Comparison of ENCODE assay signal across 8 mouse cellular contexts in the genomic region with DNA sequence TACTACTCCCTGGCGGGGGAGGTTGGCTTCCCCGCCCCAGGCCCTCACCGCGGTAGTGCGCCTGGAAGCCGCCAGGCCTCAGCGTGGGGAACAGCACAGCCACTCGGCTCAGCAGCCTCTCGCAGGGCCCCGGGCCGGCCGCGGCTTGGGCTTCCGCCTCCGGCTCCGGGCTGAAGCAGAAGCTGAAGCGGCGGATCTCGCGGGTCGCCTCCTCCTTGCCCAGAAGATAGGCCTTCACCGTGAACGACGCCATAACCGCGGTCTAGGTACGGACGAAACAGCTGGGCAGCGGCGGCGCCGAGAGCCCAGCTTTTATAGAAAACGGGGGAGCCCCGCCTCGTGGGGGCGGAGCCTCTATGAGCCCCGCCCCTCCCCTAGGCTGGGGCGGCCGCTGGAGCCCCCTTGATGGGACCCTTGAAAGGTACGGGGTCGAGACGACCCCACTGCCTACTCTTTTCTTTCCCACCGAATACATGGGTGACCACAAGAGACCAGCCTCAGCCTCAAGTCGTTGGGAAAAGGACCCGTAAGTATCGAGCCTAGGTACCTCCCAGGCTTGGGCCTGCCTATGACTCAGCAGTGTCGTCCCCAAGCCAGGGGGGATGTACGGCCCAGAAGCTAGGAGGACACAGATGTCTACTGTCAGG. TPM values are rescaled to one million over a fixed set of nuclear protein-coding genes. Genes with fewer than 3 reads are reported as not detected.
A peak's percentile ranks its signal among the peaks of the same experiment; 100 is the strongest.
DNase-seq lines count a peak whose midpoint lies in the region; ATAC-seq and TF ChIP-seq lines count a peak whose summit lies in the region.

A gene (minus strand): TSS at position 323 of the 647 bp plus-strand sequence.
A gene (plus strand): TSS at position 386 of the 647 bp plus-strand sequence.

- H3K9ac ChIP-seq in forebrain, embryonic 11.5 days (ENCODE audit: low read length), result peak within 1 kb of the TSS; percentile 79
- peak within 1 kb of the TSS; percentile 97 for H3K9ac ChIP-seq in heart, embryonic 14.5 days (ENCODE audit: low read length)
- H3K9ac ChIP-seq in liver, embryonic 13.5 days, result peak within 1 kb of the TSS; percentile 98

- TF ChIP-seq CTCF in E14TG2a.4 (conservative IDR thresholded peaks at IDR 0.05; ENCODE audit: low read length), result no peak

- H3K4me2 ChIP-seq in forebrain, embryonic 11.5 days (ENCODE audit: low read depth, low read length, severe bottlenecking), result peak within 1 kb of the TSS; percentile 63
- H3K4me2 ChIP-seq in heart, embryonic 14.5 days (ENCODE audit: low read length), result peak within 1 kb of the TSS; percentile 73
- H3K4me2 ChIP-seq in liver, embryonic 13.5 days, result peak within 1 kb of the TSS; percentile 78

- H3K4me3 ChIP-seq in E14TG2a.4 (replicated peaks; ENCODE audit: low read length), result peak within 1 kb of the TSS; percentile 97
- H3K4me3 ChIP-seq in forebrain, embryonic 11.5 days (ENCODE audit: low read depth, low read length), result peak within 1 kb of the TSS; percentile 72
- peak within 1 kb of the TSS; percentile 71 to 91 for H3K4me3 ChIP-seq in heart, embryonic 14.5 days (ENCODE audit: control insufficient read depth in 1 of 2, insufficient read depth in 1 of 2, low read depth in 1 of 2, low read length in 2 of 2)
- H3K4me3 ChIP-seq in liver, embryonic 13.5 days (replicated peaks), result peak within 1 kb of the TSS; percentile 92

- peaks cover 36% of the 10 kb centered on the region for H3K36me3 ChIP-seq in E14TG2a.4 (ENCODE audit: insufficient read depth, low read length)
- peaks cover 11% of the 10 kb centered on the region; the same call in 1 of the 2 replicates for H3K36me3 ChIP-seq in forebrain, embryonic 11.5 days (ENCODE audit: control insufficient read depth, insufficient read depth, low read length)
- H3K36me3 ChIP-seq in heart, embryonic 14.5 days (ENCODE audit: control insufficient read depth, insufficient read depth, low read length), result peaks cover 22% of the 10 kb centered on the region
- H3K36me3 ChIP-seq in liver, embryonic 13.5 days, result peaks cover 28% of the 10 kb centered on the region
- H3K36me3 ChIP-seq in splenic B cell, adult 2 months (ENCODE audit: control insufficient read depth, insufficient read depth, low read length, poor library complexity, severe bottlenecking), result peaks cover 6% of the 10 kb centered on the region

- peak; percentile 76 for ATAC-seq in forebrain, embryonic 11.5 days (replicated peaks; ENCODE audit: low FRiP score)
- peak; percentile 65 for ATAC-seq in heart, embryonic 14.5 days (ENCODE audit: insufficient number of reproducible peaks, insufficient read depth, low FRiP score, low read depth)
- ATAC-seq in liver, embryonic 13.5 days (ENCODE audit: low read depth), result peak; percentile 66

- WGBS in forebrain, embryonic 11.5 days, result 2% methylated on average over 48 of the region's 48 CpGs
- WGBS in heart, embryonic 14.5 days, result under 1% methylated on average over 48 of the region's 48 CpGs
- under 1% methylated on average over 48 of the region's 48 CpGs for WGBS in liver, embryonic 13.5 days (ENCODE audit: insufficient replicate concordance)

- no peaks in the 10 kb centered on the region for H3K9me3 ChIP-seq in E14TG2a.4 (ENCODE audit: low read length)
- no peaks in the 10 kb centered on the region for H3K9me3 ChIP-seq in forebrain, embryonic 11.5 days (ENCODE audit: control insufficient read depth, low read length)
- no peaks in the 10 kb centered on the region for H3K9me3 ChIP-seq in heart, embryonic 14.5 days (ENCODE audit: control insufficient read depth, low read length)
- H3K9me3 ChIP-seq in liver, embryonic 13.5 days (replicated peaks), result no peaks in the 10 kb centered on the region

- H3K27me3 ChIP-seq in E14TG2a.4 (ENCODE audit: insufficient read depth, low read length), result no peaks in the 10 kb centered on the region
- no peaks in the 10 kb centered on the region for H3K27me3 ChIP-seq in forebrain, embryonic 11.5 days (ENCODE audit: control insufficient read depth, insufficient read depth, low read length)
- H3K27me3 ChIP-seq in heart, embryonic 14.5 days (ENCODE audit: control insufficient read depth, insufficient read depth, low read length), result no peaks in the 10 kb centered on the region
- H3K27me3 ChIP-seq in liver, embryonic 13.5 days, result no peaks in the 10 kb centered on the region
- H3K27me3 ChIP-seq in splenic B cell, adult 2 months (ENCODE audit: control insufficient read depth, insufficient read depth, low read length, poor library complexity, severe bottlenecking), result no peaks in the 10 kb centered on the region

- peaks cover 78% of the 10 kb centered on the region for H3K4me1 ChIP-seq in E14TG2a.4 (replicated peaks; ENCODE audit: low read depth, low read length)
- H3K4me1 ChIP-seq in forebrain, embryonic 11.5 days (replicated peaks; ENCODE audit: control insufficient read depth, insufficient read depth, low read length), result peaks cover 3% of the 10 kb centered on the region; the same call in 1 of the 2 replicates
- peaks cover 23 to 35% of the 10 kb centered on the region in 2 experiments for H3K4me1 ChIP-seq in heart, embryonic 14.5 days (ENCODE audit: control insufficient read depth in 2 of 2, insufficient read depth in 2 of 2, low read length in 2 of 2)
- peaks cover 74% of the 10 kb centered on the region for H3K4me1 ChIP-seq in liver, embryonic 13.5 days (replicated peaks)

- peak; percentile 61 for DNase-seq in c-Kit-positive CD71-negative TER-119-negative erythroid progenitor cells, embryonic 14.5 days (ENCODE audit: low read depth)
- peak; percentile 86 for DNase-seq in forebrain, embryonic 11.5 days (ENCODE audit: low spot score)
- peak; percentile 90 for DNase-seq in kidney, postnatal 10 days
- DNase-seq in liver, embryonic 13.5 days, result peak; percentile 69
- peak; percentile 89 for DNase-seq in naive thymus-derived CD4-positive, alpha-beta T cell, adult 2 months (ENCODE audit: low read depth)
- DNase-seq in splenic B cell, adult 2 months (ENCODE audit: low read depth, low spot score), result peak; percentile 85

- peak within 1 kb of the TSS; percentile 79 for H3K27ac ChIP-seq in forebrain, embryonic 11.5 days (ENCODE audit: low read depth, low read length)
- H3K27ac ChIP-seq in heart, embryonic 14.5 days (replicated peaks in 1 of 2; ENCODE audit: control insufficient read depth in 1 of 2, insufficient read depth in 1 of 2, low read depth in 2 of 2, low read length in 2 of 2), result peak within 1 kb of the TSS; percentile 90 to 98
- H3K27ac ChIP-seq in liver, embryonic 13.5 days, result peak within 1 kb of the TSS; percentile 99

RNA-seq across cellular contexts. Expression of the first gene that starts in this region (rescaled TPM):
- 148 and 164 TPM in 2 replicates for polyA plus RNA-seq in forebrain, embryonic 11.5 days (2014; fragmentation: Nextera tagmentation; extraction: Ambion mirVana)
- 216 and 226 TPM in 2 replicates for polyA plus RNA-seq in heart, embryonic 14.5 days (2014; fragmentation: Nextera tagmentation; extraction: Ambion mirVana)
- polyA plus RNA-seq in liver, embryonic 13.5 days (2015; fragmentation: Nextera tagmentation; extraction: Ambion mirVana), result 132 and 133 TPM in 2 replicates

RNA-seq across cellular contexts. Expression of the second gene that starts in this region (rescaled TPM):
- polyA plus RNA-seq in forebrain, embryonic 11.5 days (2014; fragmentation: Nextera tagmentation; extraction: Ambion mirVana), result 24.2 and 30.9 TPM in 2 replicates
- 32.9 and 37.6 TPM in 2 replicates for polyA plus RNA-seq in heart, embryonic 14.5 days (2014; fragmentation: Nextera tagmentation; extraction: Ambion mirVana)
- polyA plus RNA-seq in liver, embryonic 13.5 days (2015; fragmentation: Nextera tagmentation; extraction: Ambion mirVana), result 11.4 and 12.1 TPM in 2 replicates

Comparison
In these comparisons a context has a peak if more than half of its experiments do, and no peak if none do; other contexts are left out.
1. Peak in every context shown above with its lines: DNase-seq, ATAC-seq, H3K4me3 ChIP-seq and H3K27ac ChIP-seq.